Mouse (Mus musculus) thymus, postnatal 36 days (tissue): ENCODE measurements around the gene Hist1h3f.
"Not testable (repeated sequence)": the region's sequence is repeated elsewhere in the genome, so short reads cannot be mapped to it uniquely, and the experiment has no call there.

ENCODE experiments used
- DNase-seq, 2 experiments: peaks; one replicate each; pipeline ENCODE4 v3.0.0; 2022; ENCODE audit warnings: mixed read lengths in 2 of 2

Gene Hist1h3f

GRCm38 (mm10) chr13:23538249-23538648 lies 5.6 kb upstream of the Hist1h3f start:
- DNase-seq, result no peak

- not testable (repeated sequence) for DNase-seq
Measured at GRCm38 (mm10) chr13:23539821-23540220, 4.0 kb upstream of the Hist1h3f start.

- DNase-seq, result no peak
Measured at GRCm38 (mm10) chr13:23541497-23541896, 2.4 kb upstream of the Hist1h3f start.

- not testable (repeated sequence) for DNase-seq
Measured at GRCm38 (mm10) chr13:23542225-23542980, 1.4 kb upstream of the Hist1h3f start.

GRCm38 (mm10) chr13:23542999-23543607 lies 749 bp upstream of the Hist1h3f start, which contains the start of gene Hist1h2bh:
Gene Hist1h2bh (minus strand): TSS chr13:23543392.
- DNase-seq, result peak; percentile 70 to 72

GRCm38 (mm10) chr13:23544787-23545120 lies 902 bp downstream of the Hist1h3f start:
- DNase-seq, result not testable (repeated sequence)

- no peak for DNase-seq
Measured at GRCm38 (mm10) chr13:23546694-23547093, 2.8 kb downstream of the Hist1h3f start.

GRCm38 (mm10) chr13:23550761-23551145 lies 6.9 kb downstream of the Hist1h3f start:
- no peak for DNase-seq

GRCm38 (mm10) chr13:23551146-23551834 lies 7.4 kb downstream of the Hist1h3f start, which contains the start of gene Hist1h4f:
Gene Hist1h4f (minus strand): TSS chr13:23551648.
- DNase-seq, result peak; percentile 84 to 88

- no peak for DNase-seq
Measured at GRCm38 (mm10) chr13:23551931-23552914, 8.4 kb downstream of the Hist1h3f start.

GRCm38 (mm10) chr13:23552962-23553361 lies 9.1 kb downstream of the Hist1h3f start, which contains the start of gene Hist1h1d:
Gene Hist1h1d (plus strand): TSS chr13:23553262.
- no peak for DNase-seq

- no peak for DNase-seq
Measured at GRCm38 (mm10) chr13:23554393-23554792, 10.5 kb downstream of the Hist1h3f start.

- peak; percentile 87 to 93 for DNase-seq
Measured at GRCm38 (mm10) chr13:23554925-23555838, 11.3 kb downstream of the Hist1h3f start.

GRCm38 (mm10) chr13:23555839-23556416 lies 12.1 kb downstream of the Hist1h3f start:
- peak; percentile 54 to 59 for DNase-seq

GRCm38 (mm10) chr13:23556906-23557305 lies 13.1 kb downstream of the Hist1h3f start:
- DNase-seq, result no peak

GRCm38 (mm10) chr13:23560699-23561098 lies 16.8 kb downstream of the Hist1h3f start:
- not testable (repeated sequence) for DNase-seq

- not testable (repeated sequence) for DNase-seq
Measured at GRCm38 (mm10) chr13:23561531-23561882, 17.7 kb downstream of the Hist1h3f start.

GRCm38 (mm10) chr13:23561883-23562659 lies 18.2 kb downstream of the Hist1h3f start, which contains the start of gene Hist1h3e:
Gene Hist1h3e (minus strand): TSS chr13:23562369.
- DNase-seq, result peak; percentile 86 to 90

- no peak for DNase-seq
Measured at GRCm38 (mm10) chr13:23562699-23563462, 19.0 kb downstream of the Hist1h3f start.
